Mouse (Mus musculus): Measurements from ENCODE around the gene Cacna1e. TPM values are rescaled to one million over a fixed set of nuclear protein-coding genes. Genes with fewer than 3 reads are reported as not detected.

The Cacna1e gene
- total and polyA plus RNA-seq, 3 experiments, result not detected

Other genes with a start within 250 kb of the Cacna1e start
- 7.2 and 7.5 TPM in 2 replicates for gene Ier5, start 215.1 kb upstream of the Cacna1e start, total RNA-seq (2012; rRNA removed)
- 1 to 10 TPM in 1 of 2 experiments, not detected in 1; 7.4 TPM for gene Ier5, start 215.1 kb upstream of the Cacna1e start, polyA plus RNA-seq (2012; ENCODE audit: insufficient read depth in 1 of 2, insufficient read length in 2 of 2, low read depth in 1 of 2, low replicate concordance in 2 of 2, missing spikeins in 1 of 2)